Mouse (Mus musculus) heart, embryonic 10.5 days (tissue): Measurements from ENCODE around the gene Lrr1. TPM values are rescaled to one million over a fixed set of nuclear protein-coding genes. Genes with fewer than 3 reads are reported as not detected.

ENCODE experiments used
- DNase-seq: peaks from one replicate; pipeline ENCODE4 v3.0.0-alpha.2; 2017; ENCODE audit warnings: low spot score
- H3K27ac ChIP-seq: fragments of 300-500 bp; sonication (generic); 2 replicates; pipeline ENCODE4 v1.5.1; 2016; ENCODE audit warnings: mild to moderate bottlenecking
- H3K27me3 ChIP-seq: fragments of 300-500 bp; sonication (generic); 2 replicates; pipeline ENCODE4 v1.6.1; 2016; ENCODE audit warnings: mild to moderate bottlenecking; ENCODE audit not compliant: poor library complexity, insufficient read depth, severe bottlenecking
- H3K36me3 ChIP-seq: fragments of 300-500 bp; sonication (generic); 2 replicates; pipeline ENCODE4 v1.6.1; 2016; ENCODE audit warnings: mild to moderate bottlenecking, moderate library complexity
- H3K4me1 ChIP-seq: fragments of 300-500 bp; sonication (generic); 2 replicates; pipeline ENCODE4 v1.6.1; 2016; ENCODE audit warnings: mild to moderate bottlenecking
- H3K4me3 ChIP-seq: fragments of 300-500 bp; sonication (generic); 2 replicates; pipeline ENCODE4 v1.5.1; 2016; ENCODE audit warnings: mild to moderate bottlenecking, moderate library complexity
- H3K9me3 ChIP-seq: fragments of 300-500 bp; sonication (generic); 2 replicates; pipeline ENCODE4 v1.6.1; 2016; ENCODE audit warnings: mild to moderate bottlenecking, moderate library complexity
- WGBS: fragments of 180-500 bp; shearing (Covaris S2); methylation state at CpG from one replicate; pipeline ENCODE4 v1.1.7; 2016; 5-methylcytosine and 5-hydroxymethylcytosine counted together
- polyA plus RNA-seq: library from polyadenylated mRNA; unstranded; fragments of >200 nt; fragmentation: Nextera tagmentation; extraction: Ambion mirVana; gene quantifications from 2 replicates; pipeline ENCODE4 v1.2.1, GENCODE M21; 2016

Lrr1 gene
- 20.0 and 24.3 TPM in 2 replicates for polyA plus RNA-seq

- H3K36me3 ChIP-seq, result peaks cover 11% of the 10 kb centered on the region; the same call in 1 of the 2 replicates
- DNase-seq, result peak; percentile 94
- H3K27me3 ChIP-seq, result no peaks in the 10 kb centered on the region
- H3K27ac ChIP-seq, result peak within 1 kb of the TSS; percentile 98
- peak within 1 kb of the TSS; percentile 91 for H3K4me3 ChIP-seq
- peaks cover 14% of the 10 kb centered on the region for H3K4me1 ChIP-seq
- WGBS, result 0% methylated on average over 40 of the region's 40 CpGs
- no peaks in the 10 kb centered on the region for H3K9me3 ChIP-seq
Observed at GRCm38 (mm10) chr12:69168461-69169106, at the start of gene Lrr1. Lrr1 (plus strand) TSS chr12:69168814.

GRCm38 (mm10) chr12:69119908-69120307, 48.7 kb upstream of the Lrr1 start:
- Histone ChIP-seq H3K27ac (no peak overlapping the region), H3K4me1 (no peaks in the 10 kb centered on the region), H3K4me3 (no peak overlapping the region), H3K36me3 (no peaks in the 10 kb centered on the region), H3K9me3 (no peaks in the 10 kb centered on the region), H3K27me3 (no peaks in the 10 kb centered on the region)
- DNase-seq, result no peak
- WGBS, result 88% methylated on average over 6 of the region's 6 CpGs

- Histone ChIP-seq H3K27me3 (no peaks in the 10 kb centered on the region), H3K36me3 (no peaks in the 10 kb centered on the region), H3K4me1 (no peaks in the 10 kb centered on the region), H3K9me3 (no peaks in the 10 kb centered on the region), H3K27ac (no peak overlapping the region), H3K4me3 (no peak overlapping the region)
- WGBS, result 83% methylated on average over 11 of the region's 11 CpGs
- DNase-seq, result no peak
Observed at GRCm38 (mm10) chr12:69122801-69123200, 45.8 kb upstream of the Lrr1 start.

GRCm38 (mm10) chr12:69125066-69125465, 43.5 kb upstream of the Lrr1 start:
- H3K4me3 ChIP-seq, result no peak overlapping the region
- no peaks in the 10 kb centered on the region for H3K27me3 ChIP-seq
- no peaks in the 10 kb centered on the region for H3K9me3 ChIP-seq
- H3K36me3 ChIP-seq, result no peaks in the 10 kb centered on the region
- peaks cover 2% of the 10 kb centered on the region; the same call in 1 of the 2 replicates for H3K4me1 ChIP-seq
- no peak overlapping the region for H3K27ac ChIP-seq
- no peak for DNase-seq
- WGBS, result 84% methylated on average over 5 of the region's 5 CpGs

GRCm38 (mm10) chr12:69127170-69127569, 41.4 kb upstream of the Lrr1 start:
- Histone ChIP-seq H3K27ac (no peak overlapping the region), H3K4me1 (peaks cover 5% of the 10 kb centered on the region; the same call in 1 of the 2 replicates), H3K27me3 (no peaks in the 10 kb centered on the region), H3K4me3 (no peak overlapping the region), H3K9me3 (no peaks in the 10 kb centered on the region), H3K36me3 (no peaks in the 10 kb centered on the region)
- 77% methylated on average over 5 of the region's 5 CpGs for WGBS
- DNase-seq, result no peak

GRCm38 (mm10) chr12:69127626-69128025, 41.0 kb upstream of the Lrr1 start:
- Histone ChIP-seq H3K9me3 (no peaks in the 10 kb centered on the region), H3K27ac (no peak overlapping the region), H3K36me3 (no peaks in the 10 kb centered on the region), H3K4me1 (peaks cover 5% of the 10 kb centered on the region; the same call in 1 of the 2 replicates), H3K27me3 (no peaks in the 10 kb centered on the region), H3K4me3 (no peak overlapping the region)
- no peak for DNase-seq
- WGBS, result 77% methylated on average over 3 of the region's 3 CpGs

GRCm38 (mm10) chr12:69129634-69130310, 38.8 kb upstream of the Lrr1 start:
- Histone ChIP-seq H3K9me3 (no peaks in the 10 kb centered on the region), H3K4me1 (peaks cover 5% of the 10 kb centered on the region; the same call in 1 of the 2 replicates), H3K4me3 (peak overlapping the region; percentile 40), H3K27ac (0 out of 2 replicates have a peak overlapping the region, but pooled peaks have one; percentile 17), H3K36me3 (no peaks in the 10 kb centered on the region), H3K27me3 (no peaks in the 10 kb centered on the region)
- 36% methylated on average over 18 of the region's 18 CpGs for WGBS
- DNase-seq, result no peak

- H3K4me1 ChIP-seq, result peaks cover 5% of the 10 kb centered on the region; the same call in 1 of the 2 replicates
- no peak for DNase-seq
- H3K27ac ChIP-seq, result no peak overlapping the region
- H3K36me3 ChIP-seq, result no peaks in the 10 kb centered on the region
- peak overlapping the region; percentile 40 for H3K4me3 ChIP-seq
- H3K27me3 ChIP-seq, result no peaks in the 10 kb centered on the region
- no peaks in the 10 kb centered on the region for H3K9me3 ChIP-seq
- WGBS, result 60% methylated on average over 12 of the region's 12 CpGs
Observed at GRCm38 (mm10) chr12:69130486-69130885, 38.1 kb upstream of the Lrr1 start.

- no peaks in the 10 kb centered on the region for H3K36me3 ChIP-seq
- no peak overlapping the region for H3K4me3 ChIP-seq
- WGBS, result 76% methylated on average over 6 of the region's 6 CpGs
- no peak overlapping the region for H3K27ac ChIP-seq
- H3K9me3 ChIP-seq, result no peaks in the 10 kb centered on the region
- no peaks in the 10 kb centered on the region for H3K27me3 ChIP-seq
- peaks cover 5% of the 10 kb centered on the region; the same call in 1 of the 2 replicates for H3K4me1 ChIP-seq
- no peak for DNase-seq
Observed at GRCm38 (mm10) chr12:69131267-69131666, 37.3 kb upstream of the Lrr1 start.

GRCm38 (mm10) chr12:69131981-69132380, 36.6 kb upstream of the Lrr1 start:
- DNase-seq, result no peak
- 13% methylated on average over 10 of the region's 10 CpGs for WGBS
- Histone ChIP-seq H3K36me3 (no peaks in the 10 kb centered on the region), H3K9me3 (no peaks in the 10 kb centered on the region), H3K27me3 (no peaks in the 10 kb centered on the region), H3K27ac (no peak overlapping the region), H3K4me3 (no peak overlapping the region), H3K4me1 (peaks cover 5% of the 10 kb centered on the region; the same call in 1 of the 2 replicates)

GRCm38 (mm10) chr12:69139201-69139600, 29.4 kb upstream of the Lrr1 start:
- H3K9me3 ChIP-seq, result no peaks in the 10 kb centered on the region
- no peaks in the 10 kb centered on the region for H3K27me3 ChIP-seq
- no peak overlapping the region for H3K4me3 ChIP-seq
- no peak for DNase-seq
- H3K36me3 ChIP-seq, result no peaks in the 10 kb centered on the region
- no peaks in the 10 kb centered on the region for H3K4me1 ChIP-seq
- no peak overlapping the region for H3K27ac ChIP-seq
- 77% methylated on average over 3 of the region's 3 CpGs for WGBS

GRCm38 (mm10) chr12:69139841-69140240, 28.8 kb upstream of the Lrr1 start:
- WGBS, result 80% methylated on average over 7 of the region's 7 CpGs
- no peak overlapping the region for H3K27ac ChIP-seq
- DNase-seq, result no peak
- no peak overlapping the region for H3K4me3 ChIP-seq
- no peaks in the 10 kb centered on the region for H3K4me1 ChIP-seq
- no peaks in the 10 kb centered on the region for H3K36me3 ChIP-seq
- H3K9me3 ChIP-seq, result no peaks in the 10 kb centered on the region
- H3K27me3 ChIP-seq, result no peaks in the 10 kb centered on the region

GRCm38 (mm10) chr12:69143460-69143859, 25.2 kb upstream of the Lrr1 start:
- Histone ChIP-seq H3K27ac (no peak overlapping the region), H3K27me3 (no peaks in the 10 kb centered on the region), H3K4me1 (no peaks in the 10 kb centered on the region), H3K36me3 (no peaks in the 10 kb centered on the region), H3K9me3 (no peaks in the 10 kb centered on the region), H3K4me3 (no peak overlapping the region)
- WGBS, result 73% methylated on average over 6 of the region's 6 CpGs
- DNase-seq, result no peak
